Mouse (Mus musculus) cerebellum, adult 9-10 months (tissue): ENCODE measurements around the gene Adgrl3.

Experiments
- DNase-seq: peaks from one replicate; pipeline ENCODE4 v3.0.0; 2022

Adgrl3 gene

GRCm38 (mm10) chr5:81686845-81687244 is 666.9 kb downstream of the Adgrl3 start:
- no peak for DNase-seq

- DNase-seq, result no peak
Observed at GRCm38 (mm10) chr5:81729620-81730019, 709.7 kb downstream of the Adgrl3 start.

- peak; percentile 90 for DNase-seq
Observed at GRCm38 (mm10) chr5:81736008-81736407, 716.1 kb downstream of the Adgrl3 start.

GRCm38 (mm10) chr5:81738286-81739032 is 718.5 kb downstream of the Adgrl3 start:
- DNase-seq, result no peak

GRCm38 (mm10) chr5:81752426-81752825 is 732.5 kb downstream of the Adgrl3 start:
- DNase-seq, result no peak

- no peak for DNase-seq
Observed at GRCm38 (mm10) chr5:81755711-81756110, 735.8 kb downstream of the Adgrl3 start.

- no peak for DNase-seq
Observed at GRCm38 (mm10) chr5:81757093-81757725, 737.3 kb downstream of the Adgrl3 start.

GRCm38 (mm10) chr5:81776234-81776633 is 756.3 kb downstream of the Adgrl3 start:
- no peak for DNase-seq

GRCm38 (mm10) chr5:81776746-81777145 is 756.8 kb downstream of the Adgrl3 start:
- DNase-seq, result no peak

- DNase-seq, result no peak
Observed at GRCm38 (mm10) chr5:81784770-81785169, 764.8 kb downstream of the Adgrl3 start.

- DNase-seq, result no peak
Observed at GRCm38 (mm10) chr5:81790710-81791109, 770.8 kb downstream of the Adgrl3 start.

- no peak for DNase-seq
Observed at GRCm38 (mm10) chr5:81794125-81794524, 774.2 kb downstream of the Adgrl3 start.

- no peak for DNase-seq
Observed at GRCm38 (mm10) chr5:81794601-81795000, 774.7 kb downstream of the Adgrl3 start.

GRCm38 (mm10) chr5:81796128-81796527 is 776.2 kb downstream of the Adgrl3 start:
- DNase-seq, result no peak

- DNase-seq, result no peak
Observed at GRCm38 (mm10) chr5:81810966-81811365, 791.0 kb downstream of the Adgrl3 start.

- no peak for DNase-seq
Observed at GRCm38 (mm10) chr5:81832076-81832475, 812.1 kb downstream of the Adgrl3 start.

GRCm38 (mm10) chr5:81832679-81833078 is 812.7 kb downstream of the Adgrl3 start:
- DNase-seq, result no peak

- no peak for DNase-seq
Observed at GRCm38 (mm10) chr5:81837860-81838259, 817.9 kb downstream of the Adgrl3 start.

- DNase-seq, result no peak
Observed at GRCm38 (mm10) chr5:81843798-81844197, 823.9 kb downstream of the Adgrl3 start.

GRCm38 (mm10) chr5:81870336-81870735 is 850.4 kb downstream of the Adgrl3 start:
- no peak for DNase-seq
